Mouse (Mus musculus): Measurements from ENCODE around the gene Crocc2.
A peak's percentile ranks its signal among the peaks of the same experiment; 100 is the strongest.

The Crocc2 gene

DNA sequence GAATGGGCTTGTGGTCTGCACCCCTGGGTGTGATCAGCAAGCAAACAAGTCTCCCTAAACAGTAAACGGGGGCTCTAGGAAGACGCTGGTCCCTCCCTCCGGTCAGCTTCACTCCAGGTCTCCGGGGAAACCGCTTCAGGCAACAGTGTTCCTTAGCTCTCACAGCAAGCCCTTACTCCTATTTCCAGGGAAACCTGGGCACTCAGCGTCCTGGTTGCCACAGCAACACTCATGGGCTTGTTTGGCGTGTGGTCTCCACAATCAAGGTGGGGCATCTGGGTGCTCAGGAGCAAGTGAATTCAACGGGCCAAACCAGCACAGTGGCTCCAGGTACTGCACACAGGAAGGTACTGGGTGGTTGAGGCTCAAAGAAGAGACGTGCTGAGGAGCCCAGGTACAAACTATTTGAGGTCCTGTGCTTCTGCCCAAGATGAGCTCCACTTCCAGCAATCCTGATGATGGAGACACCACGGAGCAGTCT, at the start of gene Crocc2:
Gene Crocc2 (plus strand): TSS at position 431 of the 481 bp plus-strand sequence.
- DNase-seq, result no peak

- DNase-seq, result peak in 1 of 2 experiments; percentile 11
These were observed 49.7 kb upstream of the Crocc2 start for GRCm38 (mm10) chr1:93118816-93119215.

DNA sequence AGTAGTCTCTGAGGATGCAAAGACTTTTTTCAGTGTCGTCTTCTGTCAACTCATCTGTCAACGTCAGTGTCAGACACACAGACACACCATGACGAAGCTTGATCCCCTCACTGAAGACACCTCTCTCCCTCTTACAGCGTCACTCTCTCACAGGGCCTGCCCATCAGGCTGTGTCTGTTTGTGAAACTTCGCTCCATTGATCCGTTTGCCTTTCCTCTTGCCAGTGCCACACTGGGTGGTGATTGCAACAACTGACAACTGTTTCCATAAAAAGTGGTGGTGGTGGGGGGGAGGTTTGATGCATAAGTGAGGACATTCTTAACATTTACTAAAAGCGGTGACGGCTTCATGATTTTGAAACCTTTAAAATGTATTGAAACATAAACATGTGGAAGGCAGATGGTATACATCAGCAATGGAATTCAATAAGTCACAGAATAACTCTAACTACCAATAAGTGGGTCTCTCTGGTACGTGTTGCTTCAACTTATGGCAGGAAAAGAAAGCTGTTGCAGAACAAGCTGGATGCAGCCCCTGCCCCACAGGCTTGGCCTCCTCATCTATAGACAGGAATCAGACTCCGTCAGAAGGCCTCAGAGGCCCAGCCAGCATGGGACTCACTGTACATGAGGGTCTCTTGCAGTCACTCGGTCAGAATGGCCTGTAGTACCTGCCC, 45.2 kb upstream of the Crocc2 start:
- no peak for DNase-seq

DNA sequence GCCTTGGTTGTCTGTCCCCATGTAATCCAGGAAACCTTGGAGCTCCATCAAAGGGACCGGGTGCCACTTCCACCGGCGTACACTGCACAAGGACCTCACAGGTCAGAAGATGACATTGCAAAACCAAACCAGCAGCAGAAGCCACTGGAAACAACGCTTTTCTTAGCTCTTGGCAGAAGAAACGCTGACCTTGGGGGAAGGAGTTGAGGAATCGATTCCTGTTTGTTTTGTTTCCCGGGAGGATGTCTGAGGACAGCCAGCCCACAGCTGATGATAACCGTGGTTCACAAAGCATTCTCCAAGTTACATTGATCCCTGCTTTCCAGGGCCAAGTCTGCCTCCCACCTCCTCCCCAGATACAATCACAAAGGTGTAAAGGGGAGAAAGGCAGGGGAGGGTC, 44.5 kb upstream of the Crocc2 start:
- no peak for DNase-seq

DNA sequence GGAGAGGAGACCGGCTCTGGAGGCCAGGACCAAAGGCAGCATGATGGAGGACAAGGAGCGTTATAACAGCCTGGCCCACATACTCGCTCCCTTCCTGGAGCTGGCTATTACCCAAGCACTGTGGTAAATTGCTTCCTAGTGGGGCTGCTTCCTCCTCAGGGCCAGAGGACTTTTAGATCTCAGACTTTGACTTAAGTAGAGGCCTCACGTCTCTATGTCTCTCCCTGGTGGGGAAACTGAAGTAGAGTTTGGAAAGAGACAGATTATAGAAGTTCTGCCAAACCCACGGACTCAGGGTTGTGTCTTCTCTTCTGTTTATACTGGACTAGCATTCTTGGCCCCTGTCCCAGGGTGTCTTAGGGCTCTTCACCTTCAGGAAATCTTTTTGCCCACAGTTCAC, 43.3 kb upstream of the Crocc2 start:
- no peak for DNase-seq

DNA sequence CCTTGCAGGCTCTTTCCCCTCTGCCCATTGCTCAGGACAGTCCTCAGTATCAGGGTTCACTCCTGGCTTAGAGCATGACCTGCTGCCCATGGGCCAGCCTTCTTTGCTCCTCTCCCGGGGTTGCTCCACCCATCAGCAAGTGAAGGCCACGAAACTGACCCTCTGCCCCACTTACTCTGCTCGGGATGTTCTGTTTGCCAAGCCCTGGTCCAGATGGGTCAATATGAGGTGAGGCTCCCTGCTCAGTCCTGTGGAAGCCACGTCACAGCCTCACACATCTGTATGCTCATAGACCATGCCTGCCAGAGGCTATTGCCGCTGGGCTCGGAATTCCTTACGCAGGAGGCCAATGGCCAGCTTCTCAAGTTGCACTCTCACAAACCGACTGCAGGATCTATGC, 40.3 kb upstream of the Crocc2 start:
- no peak for DNase-seq

GRCm38 (mm10) chr1:93128710-93129349, 39.7 kb upstream of the Crocc2 start:
- peak; percentile 65 to 74 for DNase-seq

DNA sequence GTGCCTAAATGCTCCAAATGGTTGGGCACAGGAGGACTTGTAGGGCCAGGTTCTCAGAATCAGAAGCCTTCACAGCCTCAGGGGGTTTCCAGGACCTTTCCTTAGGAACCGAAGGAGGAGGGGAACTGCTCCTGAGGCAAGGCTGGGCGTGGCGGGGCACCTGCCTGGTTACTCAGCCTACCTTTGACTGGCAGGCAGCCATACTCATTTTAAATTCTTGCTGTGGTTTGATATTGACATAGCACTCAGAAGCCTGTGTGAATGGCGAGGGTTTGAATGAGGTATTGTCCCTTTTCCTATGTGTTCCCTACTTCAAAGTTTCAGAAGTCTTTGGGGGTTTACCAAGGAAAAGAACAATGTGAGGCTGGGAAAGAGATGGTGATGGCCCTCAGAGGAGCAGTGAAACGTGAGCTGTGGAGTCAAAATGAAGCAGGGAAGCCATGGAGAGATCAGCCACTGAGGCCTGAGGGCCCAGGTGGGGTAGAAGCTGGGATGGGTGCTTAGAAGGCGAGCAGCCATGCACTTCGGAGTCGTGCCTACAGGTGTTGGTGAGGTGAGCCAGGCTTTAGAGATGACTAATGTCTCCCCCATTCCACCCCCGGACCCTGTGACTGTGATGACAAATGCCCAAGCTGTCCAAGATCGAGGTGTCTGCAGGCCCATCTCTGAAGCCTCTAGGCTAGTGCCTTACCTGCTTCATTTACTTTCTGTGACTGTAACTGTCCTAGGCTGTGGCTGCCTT, 38.1 kb upstream of the Crocc2 start:
- peak in 1 of 2 experiments; percentile 22 for DNase-seq

DNA sequence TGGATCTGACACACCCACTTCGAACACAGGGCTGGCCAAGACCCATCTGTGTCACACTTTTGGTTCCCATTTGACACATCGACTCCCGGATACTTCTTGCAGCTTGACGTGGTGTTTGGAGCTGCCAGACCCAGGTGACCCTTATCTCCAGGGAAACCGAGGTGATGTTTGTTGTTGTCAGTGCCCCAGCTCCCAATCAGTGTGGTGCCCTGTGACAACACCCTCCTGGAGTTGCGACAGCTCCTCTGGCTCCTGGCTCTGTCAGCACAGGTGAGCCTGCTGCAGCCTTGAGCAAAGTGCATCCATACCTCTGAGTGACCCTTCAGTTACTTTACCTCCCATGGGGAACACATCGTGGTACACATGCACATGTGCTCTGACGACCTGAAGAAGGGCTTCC, 35.8 kb upstream of the Crocc2 start:
- no peak for DNase-seq

DNA sequence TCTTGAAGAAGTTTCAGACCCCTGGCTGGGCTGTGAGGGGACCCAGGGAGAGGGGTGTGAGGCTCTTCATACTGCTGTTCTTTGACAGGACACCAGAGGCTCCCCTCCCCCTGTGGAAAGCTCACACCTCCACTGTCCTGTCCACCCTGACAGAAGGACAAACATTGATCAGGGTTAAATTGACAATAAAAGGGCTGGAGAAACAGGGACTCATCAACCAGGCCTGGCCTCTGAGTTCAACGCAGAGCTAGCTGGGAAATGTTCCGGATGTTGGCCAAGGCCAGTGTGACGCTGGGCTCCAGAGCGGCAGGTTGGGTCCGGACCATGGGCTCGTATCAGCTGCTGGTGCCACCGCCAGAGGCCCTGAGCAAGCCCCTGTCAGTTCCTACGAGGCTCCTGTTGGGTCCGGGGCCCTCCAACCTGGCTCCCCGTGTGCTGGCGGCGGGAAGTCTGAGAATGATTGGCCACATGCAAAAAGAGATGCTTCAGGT, 33.4 kb upstream of the Crocc2 start, which contains the start of gene Agxt:
Gene Agxt (plus strand): TSS at position 205 of the 491 bp plus-strand sequence.
- DNase-seq, result no peak

- DNase-seq, result peak; percentile 88 to 89
These were observed 30.0 kb upstream of the Crocc2 start for GRCm38 (mm10) chr1:93138534-93138933.

DNA sequence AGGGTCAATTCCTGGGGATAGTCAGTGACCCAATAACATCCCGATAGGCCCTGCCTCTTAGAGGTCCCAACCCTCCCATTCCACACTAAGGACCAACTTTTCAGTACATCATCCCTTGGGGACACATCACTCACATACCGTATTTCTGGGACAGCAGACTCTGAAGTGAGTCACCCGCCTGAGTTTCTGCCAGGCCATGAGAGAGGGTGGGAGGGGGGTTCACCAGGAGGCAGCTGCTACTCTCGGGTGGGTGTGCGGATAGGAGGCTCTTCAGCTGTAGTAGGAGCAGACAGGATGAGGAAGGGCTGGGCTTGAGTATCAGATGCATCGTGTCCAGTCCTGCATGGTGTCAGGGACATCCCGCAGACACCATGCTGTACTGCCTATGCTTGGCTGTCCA, 28.8 kb upstream of the Crocc2 start:
- no peak for DNase-seq

DNA sequence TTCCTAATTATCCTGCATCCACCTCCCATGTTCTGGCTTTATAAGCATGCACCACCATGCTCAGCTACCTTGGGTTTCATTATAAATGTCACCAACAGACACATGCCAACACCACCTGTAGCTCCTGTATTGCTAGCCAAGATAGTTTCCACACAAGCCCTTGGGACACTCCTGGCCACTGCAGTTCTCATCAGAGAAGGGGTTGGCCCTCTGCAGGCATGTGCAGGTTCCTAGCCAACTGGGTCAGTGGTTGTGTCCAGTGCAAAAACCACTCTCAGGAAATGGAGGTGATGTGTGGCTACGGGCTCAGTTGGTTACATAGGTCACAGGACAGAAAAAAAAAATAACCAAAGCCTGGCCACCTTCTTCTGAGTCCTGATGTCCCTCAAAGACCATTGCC, 25.7 kb upstream of the Crocc2 start:
- no peak for DNase-seq

GRCm38 (mm10) chr1:93144176-93144575, 24.3 kb upstream of the Crocc2 start:
- no peak for DNase-seq

- no peak for DNase-seq
These were observed 17.4 kb upstream of the Crocc2 start for GRCm38 (mm10) chr1:93150907-93151661.

DNA sequence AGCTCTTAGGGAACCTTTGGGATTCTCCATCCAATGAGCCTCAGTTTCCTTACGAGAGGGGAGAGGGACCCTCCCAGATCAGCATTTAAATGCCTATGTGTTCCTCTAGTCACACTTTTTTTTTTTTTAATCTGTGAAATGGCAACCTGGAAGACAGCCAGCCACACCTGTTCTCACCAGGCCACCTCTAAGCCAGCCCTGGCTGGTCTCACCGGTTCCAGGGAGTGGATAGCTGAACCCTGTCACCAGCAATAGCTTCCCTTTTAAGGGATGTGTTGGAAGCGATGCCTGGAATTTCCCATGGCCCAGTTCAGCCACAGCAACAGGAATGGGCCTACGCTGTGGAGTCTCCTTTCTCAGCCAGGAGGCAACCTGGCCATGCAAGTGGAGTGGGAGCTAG, 11.0 kb upstream of the Crocc2 start:
- peak; percentile 64 to 78 for DNase-seq

GRCm38 (mm10) chr1:93158916-93159315, 9.6 kb upstream of the Crocc2 start:
- peak in 1 of 2 experiments; percentile 46 for DNase-seq

- DNase-seq, result peak; percentile 27 to 49
These were observed 8.7 kb upstream of the Crocc2 start for GRCm38 (mm10) chr1:93159566-93160500.

- DNase-seq, result peak; percentile 77 to 89
These were observed 7.9 kb upstream of the Crocc2 start, which contains the start of gene 2310007B03Rik for GRCm38 (mm10) chr1:93160501-93161133. Gene 2310007B03Rik, minus strand, starts transcription at chr1:93160948.

- DNase-seq, result no peak
These were observed 7.2 kb upstream of the Crocc2 start for GRCm38 (mm10) chr1:93161350-93161749.

- no peak for DNase-seq
These were observed 6.6 kb upstream of the Crocc2 start for GRCm38 (mm10) chr1:93161921-93162320.

Data from kidney, postnatal 25 days (tissue).